Comparison of ENCODE assay signal across 8 mouse cellular contexts in genomic region chr10:128096693-128097586, GRCm38 (mm10). TPM values are rescaled to one million over a fixed set of nuclear protein-coding genes. Genes with fewer than 3 reads are reported as not detected.
A peak's percentile ranks its signal among the peaks of the same experiment; 100 is the strongest.
DNase-seq lines count a peak whose midpoint lies in the region; ATAC-seq and TF ChIP-seq lines count a peak whose summit lies in the region.

No protein-coding gene starts in this region.

- no peak for TF ChIP-seq CTCF in bone marrow, adult 2 months (IDR thresholded peaks at IDR 0.05; ENCODE audit: control insufficient read depth, insufficient read depth, low read length)
- peak; percentile 8; the same call in 1 of the 2 replicates for TF ChIP-seq CTCF in liver, embryonic 14.5 days (IDR thresholded peaks at IDR 0.05; ENCODE audit: low read depth)

- H3K27ac ChIP-seq in bone marrow, adult 2 months (ENCODE audit: control insufficient read depth, insufficient read depth, low read depth, low read length, poor library complexity) = peak overlapping the region; percentile 71
- peak overlapping the region; percentile 81 for H3K27ac ChIP-seq in embryonic facial prominence, embryonic 14.5 days (replicated peaks; ENCODE audit: low read depth, low read length)
- H3K27ac ChIP-seq in heart, embryonic 10.5 days = peak overlapping the region; percentile 94
- peak overlapping the region; percentile 74 for H3K27ac ChIP-seq in kidney, embryonic 14.5 days (ENCODE audit: low read depth, low read length)
- peak overlapping the region; percentile 20 for H3K27ac ChIP-seq in liver, embryonic 14.5 days
- peak overlapping the region; percentile 86 for H3K27ac ChIP-seq in neural tube, embryonic 11.5 days (ENCODE audit: low read depth, low read length)
- peak overlapping the region; percentile 44 for H3K27ac ChIP-seq in stomach, embryonic 16.5 days (ENCODE audit: low read length)

- H3K9ac ChIP-seq in embryonic facial prominence, embryonic 14.5 days (ENCODE audit: low read depth, low read length) = peak overlapping the region; percentile 94
- peak overlapping the region; percentile 88 for H3K9ac ChIP-seq in kidney, embryonic 14.5 days (ENCODE audit: low read depth, low read length)
- peak overlapping the region; percentile 89 for H3K9ac ChIP-seq in liver, embryonic 14.5 days (replicated peaks)
- H3K9ac ChIP-seq in neural tube, embryonic 11.5 days (ENCODE audit: low read length) = peak overlapping the region; percentile 83
- peak overlapping the region; percentile 94 for H3K9ac ChIP-seq in stomach, embryonic 16.5 days (ENCODE audit: low read length)

- H3K4me1 ChIP-seq in bone marrow, adult 2 months (ENCODE audit: control insufficient read depth, insufficient read depth, low read length) = peaks cover 4% of the 10 kb centered on the region
- H3K4me1 ChIP-seq in embryonic facial prominence, embryonic 14.5 days (ENCODE audit: control insufficient read depth, insufficient read depth, low read length) = peaks cover 26% of the 10 kb centered on the region
- peaks cover 53% of the 10 kb centered on the region for H3K4me1 ChIP-seq in heart, embryonic 10.5 days
- peaks cover 29% of the 10 kb centered on the region for H3K4me1 ChIP-seq in kidney, embryonic 14.5 days (ENCODE audit: control insufficient read depth, insufficient read depth, low read length)
- H3K4me1 ChIP-seq in liver, embryonic 14.5 days (replicated peaks; ENCODE audit: control insufficient read depth in 2 of 2, insufficient read depth in 2 of 2, low read length in 1 of 2) = peaks cover 35 to 36% of the 10 kb centered on the region in 2 experiments
- peaks cover 25% of the 10 kb centered on the region for H3K4me1 ChIP-seq in neural tube, embryonic 11.5 days (ENCODE audit: control insufficient read depth, insufficient read depth, low read length)
- peaks cover 19% of the 10 kb centered on the region for H3K4me1 ChIP-seq in stomach, embryonic 16.5 days (ENCODE audit: control insufficient read depth, insufficient read depth, low read length)

- peak overlapping the region; percentile 74 for H3K4me3 ChIP-seq in bone marrow, adult 2 months (replicated peaks; ENCODE audit: control insufficient read depth, low read depth, low read length)
- peak overlapping the region; percentile 99 for H3K4me3 ChIP-seq in embryonic facial prominence, embryonic 14.5 days (ENCODE audit: low read depth, low read length)
- peak overlapping the region; percentile 97 for H3K4me3 ChIP-seq in heart, embryonic 10.5 days
- peak overlapping the region; percentile 99 for H3K4me3 ChIP-seq in kidney, embryonic 14.5 days (ENCODE audit: low read length)
- H3K4me3 ChIP-seq in liver, embryonic 14.5 days (ENCODE audit: insufficient read depth in 1 of 2, low read depth in 2 of 2, low read length in 2 of 2) = peak overlapping the region; percentile 80 to 88
- peak overlapping the region; percentile 90 for H3K4me3 ChIP-seq in neural tube, embryonic 11.5 days (ENCODE audit: low read depth, low read length)
- H3K4me3 ChIP-seq in stomach, embryonic 16.5 days (replicated peaks; ENCODE audit: low read length) = peak overlapping the region; percentile 97

- peak; percentile 89 to 90 for DNase-seq in B cell, adult 2 months
- DNase-seq in embryonic facial prominence, embryonic 14.5 days (ENCODE audit: low spot score) = peak; percentile 93
- DNase-seq in heart, embryonic 10.5 days (ENCODE audit: low spot score) = peak; percentile 93
- peak in 2 of 3 experiments; percentile 64 to 71 for DNase-seq in liver, embryonic 14.5 days (ENCODE audit: low read depth in 3 of 3, low spot score in 3 of 3)
- DNase-seq in neural tube, embryonic 11.5 days (ENCODE audit: low spot score) = peak; percentile 92

- no peak for TF ChIP-seq EP300 in liver, embryonic 14.5 days (IDR thresholded peaks at IDR 0.05; ENCODE audit: low read depth)

- no peaks in the 10 kb centered on the region for H3K27me3 ChIP-seq in embryonic facial prominence, embryonic 14.5 days (replicated peaks; ENCODE audit: control insufficient read depth, insufficient read depth, low read length)
- no peaks in the 10 kb centered on the region for H3K27me3 ChIP-seq in heart, embryonic 10.5 days (ENCODE audit: insufficient read depth, poor library complexity, severe bottlenecking)
- no peaks in the 10 kb centered on the region for H3K27me3 ChIP-seq in kidney, embryonic 14.5 days (ENCODE audit: control insufficient read depth, insufficient read depth, low read length)
- no peaks in the 10 kb centered on the region for H3K27me3 ChIP-seq in liver, embryonic 14.5 days (ENCODE audit: control insufficient read depth, insufficient read depth, low read length)
- no peaks in the 10 kb centered on the region for H3K27me3 ChIP-seq in neural tube, embryonic 11.5 days (ENCODE audit: control insufficient read depth, insufficient read depth, low read length)
- no peaks in the 10 kb centered on the region for H3K27me3 ChIP-seq in stomach, embryonic 16.5 days (ENCODE audit: control insufficient read depth, insufficient read depth, low read length)

- no peaks in the 10 kb centered on the region for H3K9me3 ChIP-seq in embryonic facial prominence, embryonic 14.5 days (ENCODE audit: control insufficient read depth, low read length)
- no peaks in the 10 kb centered on the region for H3K9me3 ChIP-seq in heart, embryonic 10.5 days
- no peaks in the 10 kb centered on the region for H3K9me3 ChIP-seq in kidney, embryonic 14.5 days (ENCODE audit: control insufficient read depth, low read length)
- no peaks in the 10 kb centered on the region for H3K9me3 ChIP-seq in liver, embryonic 14.5 days (ENCODE audit: control insufficient read depth, low read length)
- H3K9me3 ChIP-seq in neural tube, embryonic 11.5 days (ENCODE audit: control insufficient read depth, low read length) = no peaks in the 10 kb centered on the region
- no peaks in the 10 kb centered on the region for H3K9me3 ChIP-seq in stomach, embryonic 16.5 days (replicated peaks; ENCODE audit: control insufficient read depth, low read length)

- under 1% methylated on average over 85 of the region's 86 CpGs for WGBS in bone marrow, adult 2 months
- WGBS in embryonic facial prominence, embryonic 14.5 days = under 1% methylated on average over 49 of the region's 86 CpGs
- 1% methylated on average over 80 of the region's 86 CpGs for WGBS in heart, embryonic 10.5 days
- WGBS in kidney, embryonic 14.5 days = 1% methylated on average over 80 of the region's 86 CpGs
- WGBS in liver, embryonic 14.5 days (ENCODE audit: insufficient replicate concordance) = under 1% methylated on average over 86 of the region's 86 CpGs
- 1% methylated on average over 78 of the region's 86 CpGs for WGBS in neural tube, embryonic 11.5 days
- WGBS in stomach, embryonic 16.5 days = under 1% methylated on average over 82 of the region's 86 CpGs

- H3K4me2 ChIP-seq in embryonic facial prominence, embryonic 14.5 days (ENCODE audit: low read depth, low read length) = peak overlapping the region; percentile 88
- peak overlapping the region; percentile 76 for H3K4me2 ChIP-seq in kidney, embryonic 14.5 days (replicated peaks; ENCODE audit: low read depth, low read length)
- peak overlapping the region; percentile 88 for H3K4me2 ChIP-seq in liver, embryonic 14.5 days (ENCODE audit: low read depth)
- H3K4me2 ChIP-seq in neural tube, embryonic 11.5 days (ENCODE audit: low read depth) = peak overlapping the region; percentile 55
- peak overlapping the region; percentile 66 for H3K4me2 ChIP-seq in stomach, embryonic 16.5 days (ENCODE audit: low read depth, low read length)

- 0 out of 2 replicates have a peak, but pooled peaks cover 8% of the 10 kb centered on the region for H3K36me3 ChIP-seq in embryonic facial prominence, embryonic 14.5 days (ENCODE audit: control insufficient read depth, insufficient read depth, low read length)
- 0 out of 2 replicates have a peak, but pooled peaks cover 5% of the 10 kb centered on the region for H3K36me3 ChIP-seq in heart, embryonic 10.5 days
- H3K36me3 ChIP-seq in kidney, embryonic 14.5 days (ENCODE audit: control insufficient read depth, insufficient read depth, low read length) = no peaks in the 10 kb centered on the region
- no peaks in the 10 kb centered on the region; the same call in 1 of the 2 replicates for H3K36me3 ChIP-seq in liver, embryonic 14.5 days (replicated peaks; ENCODE audit: control insufficient read depth, insufficient read depth, low read depth)
- H3K36me3 ChIP-seq in neural tube, embryonic 11.5 days (ENCODE audit: control insufficient read depth, insufficient read depth, low read length) = no peaks in the 10 kb centered on the region
- no peaks in the 10 kb centered on the region for H3K36me3 ChIP-seq in stomach, embryonic 16.5 days (ENCODE audit: control insufficient read depth, insufficient read depth, low read length)

- peak; percentile 85 for ATAC-seq in embryonic facial prominence, embryonic 14.5 days (ENCODE audit: low read depth)
- ATAC-seq in kidney, embryonic 14.5 days (ENCODE audit: low FRiP score, low TSS enrichment) = peak; percentile 80
- peak; percentile 55 for ATAC-seq in liver, embryonic 14.5 days (ENCODE audit: insufficient read depth)
- ATAC-seq in neural tube, embryonic 11.5 days (ENCODE audit: insufficient read depth, low FRiP score, low TSS enrichment) = peak; percentile 65
- ATAC-seq in stomach, embryonic 16.5 days (ENCODE audit: insufficient read depth, low FRiP score) = peak; percentile 70

- 0 out of 2 replicates have a peak, but pooled peaks have one; percentile 13 for TF ChIP-seq POLR2A in bone marrow, adult 2 months (IDR thresholded peaks at IDR 0.05; ENCODE audit: borderline replicate concordance, control insufficient read depth, low read depth, low read length)

RNA-seq across cellular contexts. Expression of gene Baz2a, which starts 5.6 kb away (rescaled TPM):
- 31.8 and 64.0 TPM in 2 replicates for polyA plus RNA-seq in bone marrow, adult 2 months (2011; ENCODE audit: insufficient read depth, insufficient read length, low replicate concordance, missing spikeins)
- polyA plus RNA-seq in embryonic facial prominence, embryonic 14.5 days (2014; fragmentation: Nextera tagmentation; extraction: Ambion mirVana) = 15.7 and 18.8 TPM in 2 replicates
- polyA plus RNA-seq in heart, embryonic 10.5 days (2016; fragmentation: Nextera tagmentation; extraction: Ambion mirVana) = 10.1 and 12.0 TPM in 2 replicates
- 17.6 and 33.7 TPM in 2 replicates for polyA plus RNA-seq in kidney, embryonic 14.5 days (2014; fragmentation: Nextera tagmentation; extraction: Ambion mirVana)
- 9.5 TPM in 2 replicates for polyA plus RNA-seq in liver, embryonic 14.5 days (2012; rRNA removed)
- 9.1 and 10.3 TPM in 2 replicates for polyA plus RNA-seq in liver, embryonic 14.5 days (2014; fragmentation: Nextera tagmentation; extraction: Ambion mirVana)
- 20.3 and 23.5 TPM in 2 replicates for polyA plus RNA-seq in neural tube, embryonic 11.5 days (2014; fragmentation: Nextera tagmentation; extraction: Ambion mirVana)
- polyA plus RNA-seq in stomach, embryonic 16.5 days (2015; fragmentation: Nextera tagmentation; extraction: Ambion mirVana) = 8.3 and 10.0 TPM in 2 replicates

RNA-seq across cellular contexts. Expression of gene Atp5b, which starts 13.9 kb away (rescaled TPM):
- 369 and 567 TPM in 2 replicates for polyA plus RNA-seq in bone marrow, adult 2 months (2011; ENCODE audit: insufficient read depth, insufficient read length, low replicate concordance, missing spikeins)
- polyA plus RNA-seq in embryonic facial prominence, embryonic 14.5 days (2014; fragmentation: Nextera tagmentation; extraction: Ambion mirVana) = 2,069 and 2,210 TPM in 2 replicates
- polyA plus RNA-seq in heart, embryonic 10.5 days (2016; fragmentation: Nextera tagmentation; extraction: Ambion mirVana) = 3,536 and 4,735 TPM in 2 replicates
- 2,294 and 2,764 TPM in 2 replicates for polyA plus RNA-seq in kidney, embryonic 14.5 days (2014; fragmentation: Nextera tagmentation; extraction: Ambion mirVana)
- 910 and 999 TPM in 2 replicates for polyA plus RNA-seq in liver, embryonic 14.5 days (2012; rRNA removed)
- 1,823 and 1,877 TPM in 2 replicates for polyA plus RNA-seq in liver, embryonic 14.5 days (2014; fragmentation: Nextera tagmentation; extraction: Ambion mirVana)
- 2,381 and 2,418 TPM in 2 replicates for polyA plus RNA-seq in neural tube, embryonic 11.5 days (2014; fragmentation: Nextera tagmentation; extraction: Ambion mirVana)
- 2,507 and 2,568 TPM in 2 replicates for polyA plus RNA-seq in stomach, embryonic 16.5 days (2015; fragmentation: Nextera tagmentation; extraction: Ambion mirVana)

RNA-seq across cellular contexts. Expression of gene Ptges3, which starts 38.2 kb away (rescaled TPM):
- 102 and 168 TPM in 2 replicates for polyA plus RNA-seq in bone marrow, adult 2 months (2011; ENCODE audit: insufficient read depth, insufficient read length, low replicate concordance, missing spikeins)
- 450 and 475 TPM in 2 replicates for polyA plus RNA-seq in embryonic facial prominence, embryonic 14.5 days (2014; fragmentation: Nextera tagmentation; extraction: Ambion mirVana)
- 403 and 465 TPM in 2 replicates for polyA plus RNA-seq in heart, embryonic 10.5 days (2016; fragmentation: Nextera tagmentation; extraction: Ambion mirVana)
- polyA plus RNA-seq in kidney, embryonic 14.5 days (2014; fragmentation: Nextera tagmentation; extraction: Ambion mirVana) = 566 and 622 TPM in 2 replicates
- polyA plus RNA-seq in liver, embryonic 14.5 days (2012; rRNA removed) = 20.9 and 40.1 TPM in 2 replicates
- 233 and 244 TPM in 2 replicates for polyA plus RNA-seq in liver, embryonic 14.5 days (2014; fragmentation: Nextera tagmentation; extraction: Ambion mirVana)
- polyA plus RNA-seq in neural tube, embryonic 11.5 days (2014; fragmentation: Nextera tagmentation; extraction: Ambion mirVana) = 584 and 611 TPM in 2 replicates
- 374 and 406 TPM in 2 replicates for polyA plus RNA-seq in stomach, embryonic 16.5 days (2015; fragmentation: Nextera tagmentation; extraction: Ambion mirVana)

Comparison
In these comparisons a context has a peak if more than half of its experiments do, and no peak if none do; other contexts are left out.
1. Peak in every context shown above with its lines: DNase-seq, ATAC-seq, H3K4me3 ChIP-seq and H3K27ac ChIP-seq.
2. H3K27ac ChIP-seq: peak in every context shown above with its lines; median percentile 94 in heart, embryonic 10.5 days; 86 in neural tube, embryonic 11.5 days; 81 in embryonic facial prominence, embryonic 14.5 days; 74 in kidney, embryonic 14.5 days; 71 in bone marrow, adult 2 months; 44 in stomach, embryonic 16.5 days; 20 in liver, embryonic 14.5 days.